Mouse (Mus musculus): ENCODE measurements around the gene Hoxd9. TPM values are rescaled to one million over a fixed set of nuclear protein-coding genes. Genes with fewer than 3 reads are reported as not detected.

Gene Hoxd9
- polyA plus RNA-seq, 1 experiment from 2014 or later = 67.0 TPM

GRCm38 (mm10) chr2:74720384-74720783 is 22.9 kb downstream of the Hoxd9 start:
- peaks cover 45% of the 10 kb centered on the region for H3K4me1 ChIP-seq (replicated peaks; ENCODE audit: insufficient read depth, low read length)
- no peak for TF ChIP-seq CTCF (IDR thresholded peaks at IDR 0.05; ENCODE audit: low read depth)

GRCm38 (mm10) chr2:74720955-74721491 is 23.5 kb downstream of the Hoxd9 start:
- Histone ChIP-seq H3K27me3 (ENCODE audit: insufficient read depth, low read length) (no peaks in the 10 kb centered on the region), H3K36me3 (ENCODE audit: insufficient read depth, low read length) (no peaks in the 10 kb centered on the region), H3K4me1 (replicated peaks; ENCODE audit: insufficient read depth, low read length) (peaks cover 40% of the 10 kb centered on the region), H3K9ac (ENCODE audit: low read depth, low read length) (0 out of 2 replicates have a peak overlapping the region, but pooled peaks have one; percentile 27), H3K4me3 (replicated peaks; ENCODE audit: low read depth, low read length) (0 out of 2 replicates have a peak overlapping the region, but pooled peaks have one; percentile 8), H3K27ac (peak overlapping the region; percentile 39; the same call in 1 of the 2 replicates), H3K9me3 (replicated peaks; ENCODE audit: low read length) (no peaks in the 10 kb centered on the region), H3K4me2 (ENCODE audit: low read length) (peak overlapping the region; percentile 65)
- no peak for TF ChIP-seq CTCF (IDR thresholded peaks at IDR 0.05; ENCODE audit: low read depth)
- WGBS = 39% methylated on average over 5 of the region's 5 CpGs
- DNase-seq (ENCODE audit: low spot score) (no peak), ATAC-seq (replicated peaks; ENCODE audit: low FRiP score, low read depth) (no peak)

More at GRCm38 (mm10) chr2:74720384-74720783, 22.9 kb downstream of the Hoxd9 start:
- no peak for DNase-seq (ENCODE audit: low spot score)
- Histone ChIP-seq H3K36me3 (ENCODE audit: insufficient read depth, low read length) (no peaks in the 10 kb centered on the region), H3K9me3 (replicated peaks; ENCODE audit: low read length) (no peaks in the 10 kb centered on the region), H3K4me2 (ENCODE audit: low read length) (no peak overlapping the region), H3K27ac (no peak overlapping the region), H3K4me3 (replicated peaks; ENCODE audit: low read depth, low read length) (no peak overlapping the region), H3K9ac (ENCODE audit: low read depth, low read length) (no peak overlapping the region), H3K27me3 (ENCODE audit: insufficient read depth, low read length) (no peaks in the 10 kb centered on the region)
- 29% methylated on average over 2 of the region's 2 CpGs for WGBS
- no peak for ATAC-seq (replicated peaks; ENCODE audit: low FRiP score, low read depth)

GRCm38 (mm10) chr2:74721882-74722281 is 24.4 kb downstream of the Hoxd9 start:
- Histone ChIP-seq H3K4me3 (replicated peaks; ENCODE audit: low read depth, low read length) (peak overlapping the region; percentile 8), H3K9ac (ENCODE audit: low read depth, low read length) (no peak overlapping the region), H3K4me2 (ENCODE audit: low read length) (peak overlapping the region; percentile 65), H3K27ac (peak overlapping the region; percentile 15; the same call in 1 of the 2 replicates), H3K36me3 (ENCODE audit: insufficient read depth, low read length) (no peaks in the 10 kb centered on the region), H3K9me3 (replicated peaks; ENCODE audit: low read length) (no peaks in the 10 kb centered on the region), H3K4me1 (replicated peaks; ENCODE audit: insufficient read depth, low read length) (peaks cover 45% of the 10 kb centered on the region), H3K27me3 (ENCODE audit: insufficient read depth, low read length) (no peaks in the 10 kb centered on the region)
- 11% methylated on average over 6 of the region's 6 CpGs for WGBS
- DNase-seq (ENCODE audit: low spot score) (peak; percentile 90), ATAC-seq (replicated peaks; ENCODE audit: low FRiP score, low read depth) (no peak)
- no peak for TF ChIP-seq CTCF (IDR thresholded peaks at IDR 0.05; ENCODE audit: low read depth)

- ATAC-seq (replicated peaks; ENCODE audit: low FRiP score, low read depth) (no peak), DNase-seq (ENCODE audit: low spot score) (no peak)
- TF ChIP-seq CTCF (IDR thresholded peaks at IDR 0.05; ENCODE audit: low read depth) = no peak
- peak overlapping the region; percentile 22 for H3K4me3 ChIP-seq (replicated peaks; ENCODE audit: low read depth, low read length)
- 0 out of 2 replicates have a peak overlapping the region, but pooled peaks have one; percentile 35 for H3K9ac ChIP-seq (ENCODE audit: low read depth, low read length)
- H3K27me3 ChIP-seq (ENCODE audit: insufficient read depth, low read length) = no peaks in the 10 kb centered on the region
- H3K27ac ChIP-seq = peak overlapping the region; percentile 63
- peak overlapping the region; percentile 65 for H3K4me2 ChIP-seq (ENCODE audit: low read length)
- WGBS = 46% methylated on average over 8 of the region's 8 CpGs
- no peaks in the 10 kb centered on the region for H3K36me3 ChIP-seq (ENCODE audit: insufficient read depth, low read length)
- peaks cover 50% of the 10 kb centered on the region for H3K4me1 ChIP-seq (replicated peaks; ENCODE audit: insufficient read depth, low read length)
- H3K9me3 ChIP-seq (replicated peaks; ENCODE audit: low read length) = no peaks in the 10 kb centered on the region
Measured at GRCm38 (mm10) chr2:74722949-74723348, 25.4 kb downstream of the Hoxd9 start.

GRCm38 (mm10) chr2:74724244-74725015 is 26.9 kb downstream of the Hoxd9 start:
- Histone ChIP-seq H3K9me3 (replicated peaks; ENCODE audit: low read length) (no peaks in the 10 kb centered on the region), H3K4me3 (replicated peaks; ENCODE audit: low read depth, low read length) (peak overlapping the region; percentile 22; the same call in 1 of the 2 replicates), H3K9ac (ENCODE audit: low read depth, low read length) (peak overlapping the region; percentile 49; the same call in 1 of the 2 replicates), H3K27me3 (ENCODE audit: insufficient read depth, low read length) (no peaks in the 10 kb centered on the region), H3K36me3 (ENCODE audit: insufficient read depth, low read length) (0 out of 2 replicates have a peak, but pooled peaks cover 4% of the 10 kb centered on the region), H3K27ac (peak overlapping the region; percentile 63), H3K4me1 (replicated peaks; ENCODE audit: insufficient read depth, low read length) (peaks cover 46% of the 10 kb centered on the region), H3K4me2 (ENCODE audit: low read length) (peak overlapping the region; percentile 65)
- WGBS = 54% methylated on average over 7 of the region's 7 CpGs
- no peak for TF ChIP-seq CTCF (IDR thresholded peaks at IDR 0.05; ENCODE audit: low read depth)
- DNase-seq (ENCODE audit: low spot score) (no peak), ATAC-seq (replicated peaks; ENCODE audit: low FRiP score, low read depth) (no peak)

GRCm38 (mm10) chr2:74725171-74725570 is 27.6 kb downstream of the Hoxd9 start:
- H3K9ac ChIP-seq (ENCODE audit: low read depth, low read length) = 0 out of 2 replicates have a peak overlapping the region, but pooled peaks have one; percentile 27
- DNase-seq (ENCODE audit: low spot score) (no peak), ATAC-seq (replicated peaks; ENCODE audit: low FRiP score, low read depth) (no peak)
- TF ChIP-seq CTCF (IDR thresholded peaks at IDR 0.05; ENCODE audit: low read depth) = no peak
- peak overlapping the region; percentile 9; the same call in 1 of the 2 replicates for H3K4me3 ChIP-seq (replicated peaks; ENCODE audit: low read depth, low read length)
- H3K27ac ChIP-seq = no peak overlapping the region
- 62% methylated on average over 17 of the region's 17 CpGs for WGBS
- H3K4me1 ChIP-seq (replicated peaks; ENCODE audit: insufficient read depth, low read length) = peaks cover 42% of the 10 kb centered on the region
- H3K4me2 ChIP-seq (ENCODE audit: low read length) = peak overlapping the region; percentile 65
- 0 out of 2 replicates have a peak, but pooled peaks cover 4% of the 10 kb centered on the region for H3K36me3 ChIP-seq (ENCODE audit: insufficient read depth, low read length)
- H3K27me3 ChIP-seq (ENCODE audit: insufficient read depth, low read length) = no peaks in the 10 kb centered on the region
- no peaks in the 10 kb centered on the region for H3K9me3 ChIP-seq (replicated peaks; ENCODE audit: low read length)
